Mouse (Mus musculus) forebrain, postnatal 0 days (tissue): Measurements from ENCODE around the gene Shisa9. TPM values are rescaled to one million over a fixed set of nuclear protein-coding genes. Genes with fewer than 3 reads are reported as not detected.
A peak's percentile ranks its signal among the peaks of the same experiment; 100 is the strongest.

ENCODE experiments used
- ATAC-seq: fragments of 200-750 bp; cut with Nextera tagmentation; 2 replicates; pipeline ENCODE4 v1.8.0; 2017; ENCODE audit warnings: mild to moderate bottlenecking, moderate library complexity
- DNase-seq: peaks from one replicate; pipeline ENCODE4 v3.0.0-alpha.2; 2015
- H3K27ac ChIP-seq: fragments of 300-500 bp; sonication (generic); 2 replicates; pipeline ENCODE4 v1.5.1; 2014; ENCODE audit warnings: low read depth, mild to moderate bottlenecking, antibody characterized with exemption, low read length, moderate library complexity, mixed read lengths
- H3K27me3 ChIP-seq: fragments of 300-500 bp; sonication (generic); 2 replicates; pipeline ENCODE4 v1.6.1; 2014; ENCODE audit warnings: mild to moderate bottlenecking, low read length, mixed read lengths; ENCODE audit not compliant: insufficient read depth
- H3K36me3 ChIP-seq: fragments of 300-500 bp; sonication (generic); 2 replicates; pipeline ENCODE4 v1.6.1; 2014; ENCODE audit warnings: mild to moderate bottlenecking, moderate library complexity; ENCODE audit not compliant: insufficient read depth
- H3K4me1 ChIP-seq: fragments of 300-500 bp; sonication (generic); 2 replicates; pipeline ENCODE4 v1.6.1; 2014; ENCODE audit warnings: antibody characterized with exemption; ENCODE audit not compliant: insufficient read depth
- H3K4me2 ChIP-seq: fragments of 300-500 bp; sonication (generic); 2 replicates; pipeline ENCODE4 v1.6.1; 2014; ENCODE audit warnings: low read depth, mild to moderate bottlenecking, moderate library complexity
- H3K4me3 ChIP-seq: fragments of 300-500 bp; sonication (generic); 2 replicates; pipeline ENCODE4 v1.5.1; 2014; ENCODE audit warnings: low read depth, low read length, mixed read lengths
- H3K9ac ChIP-seq: fragments of 300-500 bp; sonication (generic); 2 replicates; pipeline ENCODE4 v1.6.1; 2014; ENCODE audit warnings: mild to moderate bottlenecking
- H3K9me3 ChIP-seq: fragments of 300-500 bp; sonication (generic); 2 replicates; pipeline ENCODE4 v1.6.1; 2016; ENCODE audit warnings: low read length
- CTCF ChIP-seq: sonication (generic); IDR thresholded peaks from 2 replicates; pipeline ENCODE4 v1.5.1; 2016; ENCODE audit warnings: antibody characterized with exemption, control low read depth, low read depth
- WGBS: fragments of 180-500 bp; shearing (Covaris S2); extraction: QIAGEN DNeasy Blood & Tissue Kit; methylation state at CpG from one replicate; pipeline ENCODE4 v1.1.7; 2014; 5-methylcytosine and 5-hydroxymethylcytosine counted together
- polyA plus RNA-seq: library from polyadenylated mRNA; unstranded; fragments of >200 nt; fragmentation: Nextera tagmentation; extraction: Ambion mirVana; gene quantifications from 2 replicates; pipeline ENCODE4 v1.2.1, GENCODE M21; 2015
- total RNA-seq: library from RNA; depleted of rRNA; stranded (reverse); fragments of >200 nt; gene quantifications from 2 replicates; pipeline ENCODE4 v1.2.3, GENCODE M21; 2014

Shisa9 gene
- total and polyA plus RNA-seq, 2 experiments from 2014 or later: 21.7 to 38.2 TPM

- DNase-seq (peak; percentile 65), ATAC-seq (peak; percentile 71)
- Histone ChIP-seq H3K4me2 (no peak overlapping the region), H3K9me3 (no peaks in the 10 kb centered on the region), H3K27me3 (no peaks in the 10 kb centered on the region), H3K4me1 (peaks cover 7% of the 10 kb centered on the region; the same call in 1 of the 2 replicates), H3K27ac (no peak overlapping the region), H3K4me3 (no peak overlapping the region), H3K36me3 (no peaks in the 10 kb centered on the region), H3K9ac (no peak overlapping the region)
- TF ChIP-seq CTCF: no peak
- WGBS: 48% methylated on average over 4 of the region's 4 CpGs
Measured at GRCm38 (mm10) chr16:12093253-12093652, 109.3 kb downstream of the Shisa9 start.

- DNase-seq: peak; percentile 71
- 23% methylated on average over 7 of the region's 7 CpGs for WGBS
Measured at GRCm38 (mm10) chr16:12094784-12095315, 110.9 kb downstream of the Shisa9 start.

GRCm38 (mm10) chr16:12095365-12095764 is 111.5 kb downstream of the Shisa9 start:
- no peak for TF ChIP-seq CTCF
- peaks cover 5% of the 10 kb centered on the region; the same call in 1 of the 2 replicates for H3K4me1 ChIP-seq
- no peaks in the 10 kb centered on the region for H3K36me3 ChIP-seq
- DNase-seq (no peak), ATAC-seq (no peak)
- H3K27me3 ChIP-seq: no peaks in the 10 kb centered on the region
- WGBS: 50% methylated on average over 2 of the region's 2 CpGs
- no peak overlapping the region for H3K4me2 ChIP-seq
- H3K27ac ChIP-seq: no peak overlapping the region
- H3K4me3 ChIP-seq: no peak overlapping the region
- no peak overlapping the region for H3K9ac ChIP-seq
- no peaks in the 10 kb centered on the region for H3K9me3 ChIP-seq

More at GRCm38 (mm10) chr16:12094784-12095315, 110.9 kb downstream of the Shisa9 start:
- H3K9me3 ChIP-seq: no peaks in the 10 kb centered on the region
- H3K4me1 ChIP-seq: peaks cover 7% of the 10 kb centered on the region; the same call in 1 of the 2 replicates
- no peak overlapping the region for H3K4me3 ChIP-seq
- H3K27me3 ChIP-seq: no peaks in the 10 kb centered on the region
- TF ChIP-seq CTCF: no peak
- H3K27ac ChIP-seq: no peak overlapping the region
- no peaks in the 10 kb centered on the region for H3K36me3 ChIP-seq
- H3K4me2 ChIP-seq: no peak overlapping the region
- H3K9ac ChIP-seq: no peak overlapping the region
- ATAC-seq: peak; percentile 49

GRCm38 (mm10) chr16:12108436-12108835 is 124.5 kb downstream of the Shisa9 start:
- WGBS: 90% methylated on average over 4 of the region's 4 CpGs
- Histone ChIP-seq H3K27ac (no peak overlapping the region), H3K9me3 (no peaks in the 10 kb centered on the region), H3K4me3 (no peak overlapping the region), H3K9ac (no peak overlapping the region), H3K27me3 (no peaks in the 10 kb centered on the region), H3K4me2 (no peak overlapping the region), H3K36me3 (no peaks in the 10 kb centered on the region), H3K4me1 (no peaks in the 10 kb centered on the region)
- TF ChIP-seq CTCF: no peak
- no peak for ATAC-seq
- no peak for DNase-seq

GRCm38 (mm10) chr16:12110851-12111437 is 127.0 kb downstream of the Shisa9 start:
- no peak overlapping the region for H3K4me2 ChIP-seq
- no peak overlapping the region for H3K4me3 ChIP-seq
- no peak overlapping the region for H3K27ac ChIP-seq
- DNase-seq (no peak), ATAC-seq (no peak)
- TF ChIP-seq CTCF: no peak
- 79% methylated on average over 5 of the region's 5 CpGs for WGBS
- no peak overlapping the region for H3K9ac ChIP-seq
- H3K27me3 ChIP-seq: no peaks in the 10 kb centered on the region
- H3K9me3 ChIP-seq: no peaks in the 10 kb centered on the region
- H3K4me1 ChIP-seq: peaks cover 11% of the 10 kb centered on the region
- no peaks in the 10 kb centered on the region for H3K36me3 ChIP-seq

GRCm38 (mm10) chr16:12114396-12114795 is 130.5 kb downstream of the Shisa9 start:
- Histone ChIP-seq H3K4me2 (no peak overlapping the region), H3K36me3 (no peaks in the 10 kb centered on the region), H3K27ac (no peak overlapping the region), H3K9me3 (no peaks in the 10 kb centered on the region), H3K4me3 (no peak overlapping the region), H3K27me3 (no peaks in the 10 kb centered on the region), H3K9ac (no peak overlapping the region), H3K4me1 (peaks cover 11% of the 10 kb centered on the region)
- 81% methylated on average over 5 of the region's 5 CpGs for whole genome bisulfite sequencing
- ATAC-seq: no peak
- TF ChIP-seq CTCF: no peak
- peak; percentile 31 for DNase-seq

- H3K4me1 ChIP-seq: peaks cover 11% of the 10 kb centered on the region
- H3K9me3 ChIP-seq: no peaks in the 10 kb centered on the region
- TF ChIP-seq CTCF: peak; percentile 26
- 33% methylated on average over 7 of the region's 7 CpGs for WGBS
- H3K27ac ChIP-seq: peak overlapping the region; percentile 70
- ATAC-seq: peak; percentile 89
- H3K4me2 ChIP-seq: no peak overlapping the region
- no peaks in the 10 kb centered on the region for H3K36me3 ChIP-seq
- H3K4me3 ChIP-seq: no peak overlapping the region
- DNase-seq: peak; percentile 80
- H3K27me3 ChIP-seq: no peaks in the 10 kb centered on the region
- no peak overlapping the region for H3K9ac ChIP-seq
Measured at GRCm38 (mm10) chr16:12115040-12115856, 131.3 kb downstream of the Shisa9 start.
